Mouse (Mus musculus): ENCODE results near the gene Nprl3. TPM values are rescaled to one million over a fixed set of nuclear protein-coding genes. Genes with fewer than 3 reads are reported as not detected.
A peak's percentile ranks its signal among the peaks of the same experiment; 100 is the strongest.

Gene Nprl3
- polyA plus RNA-seq, 1 experiment from 2014 or later: 43.9 TPM

GRCm38 (mm10) chr11:32243205-32243955 lies 24.1 kb downstream of the Nprl3 start:
- 75% methylated on average over 7 of the region's 7 CpGs for WGBS
- no peak overlapping the region for H3K4me2 ChIP-seq (ENCODE audit: low read length)
- H3K9ac ChIP-seq (ENCODE audit: low read depth, low read length): no peak overlapping the region
- H3K4me3 ChIP-seq (ENCODE audit: low read length): no peak overlapping the region
- no peaks in the 10 kb centered on the region for H3K4me1 ChIP-seq (ENCODE audit: control insufficient read depth, insufficient read depth, low read depth, low read length)
- no peaks in the 10 kb centered on the region for H3K27me3 ChIP-seq (replicated peaks; ENCODE audit: control insufficient read depth, insufficient read depth, low read length)
- no peak for ATAC-seq
- H3K9me3 ChIP-seq (ENCODE audit: control insufficient read depth, low read length): no peaks in the 10 kb centered on the region
- peaks cover 16% of the 10 kb centered on the region for H3K36me3 ChIP-seq (ENCODE audit: control insufficient read depth, insufficient read depth, low read length)
- H3K27ac ChIP-seq (ENCODE audit: low read depth, low read length): 0 out of 2 replicates have a peak overlapping the region, but pooled peaks have one; percentile 12

DNA sequence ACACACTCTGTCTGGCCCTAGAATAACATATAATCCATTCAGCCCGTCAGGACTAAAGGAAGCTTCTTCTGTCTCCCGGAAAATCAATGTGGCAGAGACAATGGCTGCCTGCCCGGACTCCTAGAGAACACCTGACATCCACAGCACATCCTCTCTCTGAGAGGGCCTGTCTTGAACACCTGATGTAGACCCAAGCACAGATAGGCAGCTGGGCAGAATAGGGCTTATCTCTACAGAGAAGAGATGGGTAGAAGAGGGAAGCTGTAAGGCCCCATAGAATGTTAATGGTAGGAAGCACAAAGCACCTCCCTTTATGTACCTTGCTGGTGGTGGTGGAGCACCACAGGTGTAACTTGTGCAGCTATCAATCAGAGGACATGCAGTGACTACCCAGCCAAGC lies 25.3 kb downstream of the Nprl3 start:
- H3K4me1 ChIP-seq (ENCODE audit: control insufficient read depth, insufficient read depth, low read depth, low read length): peaks cover 3% of the 10 kb centered on the region
- H3K36me3 ChIP-seq (ENCODE audit: control insufficient read depth, insufficient read depth, low read length): peaks cover 11% of the 10 kb centered on the region
- no peak overlapping the region for H3K27ac ChIP-seq (ENCODE audit: low read depth, low read length)
- no peak for ATAC-seq
- H3K4me3 ChIP-seq (ENCODE audit: low read length): no peak overlapping the region
- no peak overlapping the region for H3K9ac ChIP-seq (ENCODE audit: low read depth, low read length)
- no peaks in the 10 kb centered on the region for H3K27me3 ChIP-seq (replicated peaks; ENCODE audit: control insufficient read depth, insufficient read depth, low read length)
- WGBS: 78% methylated on average over 3 of the region's 3 CpGs
- H3K9me3 ChIP-seq (ENCODE audit: control insufficient read depth, low read length): no peaks in the 10 kb centered on the region
- no peak overlapping the region for H3K4me2 ChIP-seq (ENCODE audit: low read length)

- Histone ChIP-seq H3K9me3 (ENCODE audit: control insufficient read depth, low read length) (no peaks in the 10 kb centered on the region), H3K27ac (ENCODE audit: low read depth, low read length) (no peak overlapping the region), H3K4me1 (ENCODE audit: control insufficient read depth, insufficient read depth, low read depth, low read length) (peaks cover 10% of the 10 kb centered on the region), H3K4me2 (ENCODE audit: low read length) (no peak overlapping the region), H3K4me3 (ENCODE audit: low read length) (no peak overlapping the region), H3K9ac (ENCODE audit: low read depth, low read length) (no peak overlapping the region), H3K36me3 (ENCODE audit: control insufficient read depth, insufficient read depth, low read length) (peaks cover 9% of the 10 kb centered on the region; the same call in 1 of the 2 replicates), H3K27me3 (replicated peaks; ENCODE audit: control insufficient read depth, insufficient read depth, low read length) (no peaks in the 10 kb centered on the region)
- no peak for ATAC-seq
These were observed 26.1 kb downstream of the Nprl3 start for GRCm38 (mm10) chr11:32241391-32241790.

DNA sequence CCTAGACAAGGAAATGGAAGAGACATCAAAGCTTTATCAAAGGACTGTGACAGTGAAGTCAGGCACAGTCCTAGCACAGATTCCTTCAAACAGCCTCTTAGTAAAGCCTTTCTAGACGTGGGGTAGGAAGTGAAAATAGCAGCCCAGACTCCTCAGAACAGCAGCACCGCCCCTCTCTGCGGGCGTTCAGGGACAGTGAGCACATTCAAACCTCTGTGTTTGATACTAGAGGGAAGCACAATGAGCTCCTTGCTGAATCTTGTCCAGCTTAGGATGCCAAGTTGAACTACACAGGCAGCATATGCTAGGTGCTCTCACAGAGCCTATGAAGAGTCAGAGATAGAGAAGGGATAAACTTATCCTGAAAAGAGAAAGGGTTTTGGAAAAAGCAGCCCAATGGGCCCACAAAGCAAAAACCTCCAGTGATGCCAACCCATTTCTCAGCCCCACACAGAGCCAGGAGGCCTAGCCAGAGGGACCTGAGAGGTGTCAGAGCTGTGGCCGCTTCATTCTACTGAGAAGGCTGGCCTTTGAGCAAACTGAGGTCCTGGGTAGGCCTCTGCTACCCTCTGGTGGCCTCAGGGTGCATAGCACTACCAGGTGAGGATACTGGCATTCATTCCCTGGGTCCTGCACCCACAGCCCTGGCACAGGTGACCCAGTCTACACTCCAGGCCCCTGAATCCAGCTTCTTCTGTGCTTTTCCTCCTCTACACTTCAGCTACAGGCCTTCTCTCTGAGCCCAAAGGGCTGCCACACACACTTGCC lies 29.2 kb downstream of the Nprl3 start:
- ATAC-seq: peak; percentile 37
- no peak overlapping the region for H3K4me2 ChIP-seq (ENCODE audit: low read length)
- H3K36me3 ChIP-seq (ENCODE audit: control insufficient read depth, insufficient read depth, low read length): 0 out of 2 replicates have a peak, but pooled peaks cover 2% of the 10 kb centered on the region
- peaks cover 26% of the 10 kb centered on the region for H3K4me1 ChIP-seq (ENCODE audit: control insufficient read depth, insufficient read depth, low read depth, low read length)
- WGBS: 62% methylated on average over 5 of the region's 5 CpGs
- no peak overlapping the region for H3K9ac ChIP-seq (ENCODE audit: low read depth, low read length)
- H3K27me3 ChIP-seq (replicated peaks; ENCODE audit: control insufficient read depth, insufficient read depth, low read length): no peaks in the 10 kb centered on the region
- no peak overlapping the region; the same call in 1 of the 2 replicates for H3K27ac ChIP-seq (ENCODE audit: low read depth, low read length)
- H3K9me3 ChIP-seq (ENCODE audit: control insufficient read depth, low read length): no peaks in the 10 kb centered on the region
- H3K4me3 ChIP-seq (ENCODE audit: low read length): no peak overlapping the region

DNA sequence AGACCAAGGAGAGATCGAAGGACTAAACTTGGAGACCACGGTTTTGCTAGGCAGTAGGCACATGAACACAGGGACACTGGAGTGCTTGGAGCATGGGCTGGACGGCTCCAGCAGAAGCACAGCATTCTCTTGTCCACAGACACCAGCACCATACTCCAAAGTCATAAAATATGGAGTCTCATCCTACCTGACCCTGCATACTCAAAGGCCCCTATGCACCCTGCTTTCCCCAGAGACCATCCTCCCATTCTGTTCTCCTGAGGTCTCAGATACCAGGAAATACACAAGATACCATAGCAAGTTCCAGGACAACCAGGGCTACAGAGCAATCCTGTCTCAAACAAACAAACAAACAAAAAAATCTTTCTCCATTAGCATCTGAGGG lies 30.1 kb downstream of the Nprl3 start:
- no peak overlapping the region for H3K4me2 ChIP-seq (ENCODE audit: low read length)
- H3K27me3 ChIP-seq (replicated peaks; ENCODE audit: control insufficient read depth, insufficient read depth, low read length): no peaks in the 10 kb centered on the region
- 88% methylated on average over 3 of the region's 3 CpGs for WGBS
- no peak overlapping the region for H3K4me3 ChIP-seq (ENCODE audit: low read length)
- H3K36me3 ChIP-seq (ENCODE audit: control insufficient read depth, insufficient read depth, low read length): peaks cover 5% of the 10 kb centered on the region; the same call in 1 of the 2 replicates
- no peak for ATAC-seq
- H3K27ac ChIP-seq (ENCODE audit: low read depth, low read length): no peak overlapping the region
- H3K9ac ChIP-seq (ENCODE audit: low read depth, low read length): no peak overlapping the region
- no peaks in the 10 kb centered on the region for H3K9me3 ChIP-seq (ENCODE audit: control insufficient read depth, low read length)
- H3K4me1 ChIP-seq (ENCODE audit: control insufficient read depth, insufficient read depth, low read depth, low read length): peaks cover 26% of the 10 kb centered on the region

DNA sequence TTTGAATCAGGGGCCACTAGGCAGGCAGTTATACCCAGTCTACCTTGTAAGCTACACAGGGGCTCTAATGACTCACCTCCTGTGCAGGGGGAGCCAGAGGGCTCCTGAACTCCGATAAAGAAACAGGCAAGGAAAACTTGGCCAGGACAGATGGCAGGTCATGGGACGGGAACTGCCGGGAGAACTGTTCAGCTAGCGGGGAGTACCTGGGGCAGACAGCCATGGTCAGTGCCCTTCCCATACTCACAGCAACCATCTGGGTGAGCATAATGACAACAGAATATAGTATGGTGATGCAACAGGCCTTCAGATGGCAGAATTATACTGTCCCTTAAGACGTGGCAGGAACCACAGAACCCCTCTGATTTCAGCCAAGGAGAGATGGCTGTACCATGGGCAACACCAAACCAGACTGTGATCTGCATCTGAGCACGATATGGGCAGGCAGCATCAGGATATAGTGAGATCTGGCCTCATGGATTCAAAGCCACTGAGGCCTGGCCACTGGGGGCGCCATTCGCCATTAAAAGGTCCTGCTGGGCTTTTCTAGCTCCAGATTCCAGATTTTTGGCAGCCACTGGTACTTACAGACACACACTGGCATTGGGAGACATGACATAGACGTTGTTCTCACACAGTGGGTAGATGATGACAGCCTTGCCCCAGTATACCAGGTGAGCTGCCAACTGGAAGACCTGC lies 30.6 kb downstream of the Nprl3 start:
- H3K4me1 ChIP-seq (ENCODE audit: control insufficient read depth, insufficient read depth, low read depth, low read length): peaks cover 26% of the 10 kb centered on the region
- 50% methylated on average over 9 of the region's 9 CpGs for WGBS
- peak overlapping the region; percentile 73 for H3K27ac ChIP-seq (ENCODE audit: low read depth, low read length)
- no peaks in the 10 kb centered on the region for H3K9me3 ChIP-seq (ENCODE audit: control insufficient read depth, low read length)
- H3K9ac ChIP-seq (ENCODE audit: low read depth, low read length): no peak overlapping the region
- no peak for ATAC-seq
- H3K27me3 ChIP-seq (replicated peaks; ENCODE audit: control insufficient read depth, insufficient read depth, low read length): no peaks in the 10 kb centered on the region
- peaks cover 5% of the 10 kb centered on the region; the same call in 1 of the 2 replicates for H3K36me3 ChIP-seq (ENCODE audit: control insufficient read depth, insufficient read depth, low read length)
- H3K4me2 ChIP-seq (ENCODE audit: low read length): no peak overlapping the region
- H3K4me3 ChIP-seq (ENCODE audit: low read length): no peak overlapping the region

DNA sequence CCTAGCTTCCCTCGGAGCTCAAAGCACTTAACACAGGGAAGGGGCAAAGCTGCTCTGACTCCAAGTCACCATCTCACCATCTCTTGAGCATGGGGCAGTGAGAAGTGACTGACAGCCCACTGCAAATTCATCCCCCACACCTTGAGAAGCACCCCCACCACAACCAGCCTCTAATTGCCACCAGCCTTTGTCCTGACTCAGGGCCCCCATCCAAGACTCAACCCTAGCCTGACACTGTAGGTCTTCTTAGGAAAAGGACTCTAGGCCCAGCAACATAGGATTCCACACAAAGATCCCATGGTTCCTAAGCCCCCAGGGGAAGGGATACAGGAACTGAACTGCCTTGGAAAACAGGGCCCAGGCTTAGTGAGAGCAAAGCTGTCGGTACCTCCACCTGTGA lies 31.4 kb downstream of the Nprl3 start:
- no peak overlapping the region for H3K4me3 ChIP-seq (ENCODE audit: low read length)
- H3K4me1 ChIP-seq (ENCODE audit: control insufficient read depth, insufficient read depth, low read depth, low read length): peaks cover 26% of the 10 kb centered on the region
- peak; percentile 17 for ATAC-seq
- H3K4me2 ChIP-seq (ENCODE audit: low read length): no peak overlapping the region
- no peaks in the 10 kb centered on the region for H3K27me3 ChIP-seq (replicated peaks; ENCODE audit: control insufficient read depth, insufficient read depth, low read length)
- H3K9ac ChIP-seq (ENCODE audit: low read depth, low read length): no peak overlapping the region
- H3K36me3 ChIP-seq (ENCODE audit: control insufficient read depth, insufficient read depth, low read length): peaks cover 10% of the 10 kb centered on the region; the same call in 1 of the 2 replicates
- peak overlapping the region; percentile 73 for H3K27ac ChIP-seq (ENCODE audit: low read depth, low read length)
- WGBS: 48% methylated on average over 2 of the region's 2 CpGs
- H3K9me3 ChIP-seq (ENCODE audit: control insufficient read depth, low read length): no peaks in the 10 kb centered on the region

DNA sequence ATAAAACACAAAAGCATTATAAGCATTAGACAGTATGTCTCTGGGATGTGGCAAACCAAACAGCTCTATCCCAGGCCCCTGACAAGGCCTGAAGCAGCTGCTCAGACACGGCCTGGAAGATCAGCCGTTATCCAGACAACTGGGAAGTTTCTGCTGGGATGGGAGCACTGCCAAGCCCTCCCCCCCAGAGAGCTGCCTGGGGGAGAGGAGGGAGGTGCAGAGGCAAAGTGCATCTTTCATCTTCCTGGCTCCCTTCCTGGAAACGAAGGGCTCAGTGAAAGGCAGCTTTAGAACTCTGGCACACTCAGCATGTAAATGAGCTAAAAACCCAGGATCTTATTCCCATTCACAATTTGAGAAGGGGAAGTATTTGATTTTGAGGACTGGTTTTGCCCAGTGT lies 31.9 kb downstream of the Nprl3 start:
- Histone ChIP-seq H3K9me3 (ENCODE audit: control insufficient read depth, low read length) (no peaks in the 10 kb centered on the region), H3K4me2 (ENCODE audit: low read length) (no peak overlapping the region), H3K36me3 (ENCODE audit: control insufficient read depth, insufficient read depth, low read length) (peaks cover 9% of the 10 kb centered on the region), H3K27me3 (replicated peaks; ENCODE audit: control insufficient read depth, insufficient read depth, low read length) (no peaks in the 10 kb centered on the region), H3K4me3 (ENCODE audit: low read length) (no peak overlapping the region), H3K4me1 (ENCODE audit: control insufficient read depth, insufficient read depth, low read depth, low read length) (peaks cover 26% of the 10 kb centered on the region), H3K9ac (ENCODE audit: low read depth, low read length) (no peak overlapping the region), H3K27ac (ENCODE audit: low read depth, low read length) (peak overlapping the region; percentile 73)
- WGBS: 16% methylated on average over 3 of the region's 3 CpGs
- peak; percentile 70 for ATAC-seq
